Mouse (Mus musculus): ENCODE measurements at regions not wholly inside any gene's neighbourhood (a gene's known extent, or its start where the extent isn't known, plus 50 kb on each side); places are given as distances from the start of the nearest gene placed in this dataset.
A peak's percentile ranks its signal among the peaks of the same experiment; 100 is the strongest.

- ATAC-seq (replicated peaks in 1 of 2; ENCODE audit: insufficient read depth in 1 of 2, low FRiP score in 2 of 2, low TSS enrichment in 1 of 2, low read depth in 1 of 2, poor library complexity in 2 of 2, severe bottlenecking in 2 of 2): no peak
Measured at GRCm38 (mm10) chr2:179054441-179054840, 387.8 kb upstream of the Cdh4 start.

- no peak for ATAC-seq (replicated peaks in 1 of 2; ENCODE audit: insufficient read depth in 1 of 2, low FRiP score in 2 of 2, low TSS enrichment in 1 of 2, low read depth in 1 of 2, poor library complexity in 2 of 2, severe bottlenecking in 2 of 2)
Measured at GRCm38 (mm10) chr2:179064616-179065015, 377.6 kb upstream of the Cdh4 start.

GRCm38 (mm10) chr2:179069520-179069919 lies 372.7 kb upstream of the Cdh4 start:
- no peak for ATAC-seq (replicated peaks in 1 of 2; ENCODE audit: insufficient read depth in 1 of 2, low FRiP score in 2 of 2, low TSS enrichment in 1 of 2, low read depth in 1 of 2, poor library complexity in 2 of 2, severe bottlenecking in 2 of 2)

- ATAC-seq (replicated peaks in 1 of 2; ENCODE audit: insufficient read depth in 1 of 2, low FRiP score in 2 of 2, low TSS enrichment in 1 of 2, low read depth in 1 of 2, poor library complexity in 2 of 2, severe bottlenecking in 2 of 2): peak; percentile 65 to 69; a peak in 3 of 4 replicates
Measured at GRCm38 (mm10) chr2:179070346-179070745, 371.9 kb upstream of the Cdh4 start.

- ATAC-seq (replicated peaks in 1 of 2; ENCODE audit: insufficient read depth in 1 of 2, low FRiP score in 2 of 2, low TSS enrichment in 1 of 2, low read depth in 1 of 2, poor library complexity in 2 of 2, severe bottlenecking in 2 of 2): peak; percentile 86 to 89
Measured at GRCm38 (mm10) chr2:179080462-179081274, 361.6 kb upstream of the Cdh4 start.

- ATAC-seq (replicated peaks in 1 of 2; ENCODE audit: insufficient read depth in 1 of 2, low FRiP score in 2 of 2, low TSS enrichment in 1 of 2, low read depth in 1 of 2, poor library complexity in 2 of 2, severe bottlenecking in 2 of 2): peak; percentile 66 to 72; a peak in 3 of 4 replicates
Measured at GRCm38 (mm10) chr2:179086915-179087314, 355.3 kb upstream of the Cdh4 start.

- no peak for ATAC-seq (replicated peaks in 1 of 2; ENCODE audit: insufficient read depth in 1 of 2, low FRiP score in 2 of 2, low TSS enrichment in 1 of 2, low read depth in 1 of 2, poor library complexity in 2 of 2, severe bottlenecking in 2 of 2)
Measured at GRCm38 (mm10) chr2:179091480-179091879, 350.8 kb upstream of the Cdh4 start.

- no peak for ATAC-seq (replicated peaks in 1 of 2; ENCODE audit: insufficient read depth in 1 of 2, low FRiP score in 2 of 2, low TSS enrichment in 1 of 2, low read depth in 1 of 2, poor library complexity in 2 of 2, severe bottlenecking in 2 of 2)
Measured at GRCm38 (mm10) chr2:179093996-179094395, 348.2 kb upstream of the Cdh4 start.

GRCm38 (mm10) chr2:179095981-179096380 lies 346.2 kb upstream of the Cdh4 start:
- 0 out of 4 replicates have a peak, but pooled peaks of 1 of the 2 experiments have one; percentile 15 for ATAC-seq (replicated peaks in 1 of 2; ENCODE audit: insufficient read depth in 1 of 2, low FRiP score in 2 of 2, low TSS enrichment in 1 of 2, low read depth in 1 of 2, poor library complexity in 2 of 2, severe bottlenecking in 2 of 2)

GRCm38 (mm10) chr2:179096861-179097260 lies 345.4 kb upstream of the Cdh4 start:
- no peak for ATAC-seq (replicated peaks in 1 of 2; ENCODE audit: insufficient read depth in 1 of 2, low FRiP score in 2 of 2, low TSS enrichment in 1 of 2, low read depth in 1 of 2, poor library complexity in 2 of 2, severe bottlenecking in 2 of 2)

GRCm38 (mm10) chr2:179099783-179100182 lies 342.4 kb upstream of the Cdh4 start:
- no peak for ATAC-seq (replicated peaks in 1 of 2; ENCODE audit: insufficient read depth in 1 of 2, low FRiP score in 2 of 2, low TSS enrichment in 1 of 2, low read depth in 1 of 2, poor library complexity in 2 of 2, severe bottlenecking in 2 of 2)

- ATAC-seq (replicated peaks in 1 of 2; ENCODE audit: insufficient read depth in 1 of 2, low FRiP score in 2 of 2, low TSS enrichment in 1 of 2, low read depth in 1 of 2, poor library complexity in 2 of 2, severe bottlenecking in 2 of 2): no peak
Measured at GRCm38 (mm10) chr2:179103114-179103513, 339.1 kb upstream of the Cdh4 start.

- no peak for ATAC-seq (replicated peaks in 1 of 2; ENCODE audit: insufficient read depth in 1 of 2, low FRiP score in 2 of 2, low TSS enrichment in 1 of 2, low read depth in 1 of 2, poor library complexity in 2 of 2, severe bottlenecking in 2 of 2)
Measured at GRCm38 (mm10) chr2:179112951-179113350, 329.3 kb upstream of the Cdh4 start.

GRCm38 (mm10) chr2:179128018-179128417 lies 314.2 kb upstream of the Cdh4 start:
- ATAC-seq (replicated peaks in 1 of 2; ENCODE audit: insufficient read depth in 1 of 2, low FRiP score in 2 of 2, low TSS enrichment in 1 of 2, low read depth in 1 of 2, poor library complexity in 2 of 2, severe bottlenecking in 2 of 2): peak; percentile 33 to 57; a peak in 3 of 4 replicates

GRCm38 (mm10) chr2:179128432-179128831 lies 313.8 kb upstream of the Cdh4 start:
- peak; percentile 79 to 80 for ATAC-seq (replicated peaks in 1 of 2; ENCODE audit: insufficient read depth in 1 of 2, low FRiP score in 2 of 2, low TSS enrichment in 1 of 2, low read depth in 1 of 2, poor library complexity in 2 of 2, severe bottlenecking in 2 of 2)

- no peak for ATAC-seq (replicated peaks in 1 of 2; ENCODE audit: insufficient read depth in 1 of 2, low FRiP score in 2 of 2, low TSS enrichment in 1 of 2, low read depth in 1 of 2, poor library complexity in 2 of 2, severe bottlenecking in 2 of 2)
Measured at GRCm38 (mm10) chr2:179131004-179131403, 311.2 kb upstream of the Cdh4 start.

GRCm38 (mm10) chr2:179142313-179142712 lies 299.9 kb upstream of the Cdh4 start:
- no peak for ATAC-seq (replicated peaks in 1 of 2; ENCODE audit: insufficient read depth in 1 of 2, low FRiP score in 2 of 2, low TSS enrichment in 1 of 2, low read depth in 1 of 2, poor library complexity in 2 of 2, severe bottlenecking in 2 of 2)

- ATAC-seq (replicated peaks in 1 of 2; ENCODE audit: insufficient read depth in 1 of 2, low FRiP score in 2 of 2, low TSS enrichment in 1 of 2, low read depth in 1 of 2, poor library complexity in 2 of 2, severe bottlenecking in 2 of 2): no peak
Measured at GRCm38 (mm10) chr2:179145726-179146125, 296.5 kb upstream of the Cdh4 start.

GRCm38 (mm10) chr2:179146274-179146673 lies 296.0 kb upstream of the Cdh4 start:
- no peak for ATAC-seq (replicated peaks in 1 of 2; ENCODE audit: insufficient read depth in 1 of 2, low FRiP score in 2 of 2, low TSS enrichment in 1 of 2, low read depth in 1 of 2, poor library complexity in 2 of 2, severe bottlenecking in 2 of 2)

All from hematopoietic stem cell, adult 5-6 weeks (primary cell).